Mouse (Mus musculus) layer of hippocampus, postnatal 10 days (tissue): ENCODE results near the gene Car14. TPM values are rescaled to one million over a fixed set of nuclear protein-coding genes. Genes with fewer than 3 reads are reported as not detected.
"Not testable (repeated sequence)": the region's sequence is repeated elsewhere in the genome, so short reads cannot be mapped to it uniquely, and the experiment has no call there.

ENCODE experiments used
- DNase-seq, 2 experiments: peaks; one replicate each; pipeline ENCODE4 v3.0.0; 2021; ENCODE audit warnings: low spot score in 2 of 2
- long read RNA-seq: library from polyadenylated mRNA; stranded (forward); transcript quantifications from one replicate; pipeline ENCODE4 v2.0.0, GENCODE M21; 2023
- total RNA-seq, 2 experiments: library from RNA; stranded (reverse); gene quantifications; 2 replicates each; pipeline ENCODE4 v1.2.3; 2021

The Car14 gene
- total RNA-seq, result 1 to 10 TPM; 2.5 to 4.4 TPM
- long read RNA-seq, partial matches to known transcripts, result 0 of 8 reads
- long read RNA-seq, other reads (novel, unspliced or antisense), result 6 of 8 reads

DNA sequence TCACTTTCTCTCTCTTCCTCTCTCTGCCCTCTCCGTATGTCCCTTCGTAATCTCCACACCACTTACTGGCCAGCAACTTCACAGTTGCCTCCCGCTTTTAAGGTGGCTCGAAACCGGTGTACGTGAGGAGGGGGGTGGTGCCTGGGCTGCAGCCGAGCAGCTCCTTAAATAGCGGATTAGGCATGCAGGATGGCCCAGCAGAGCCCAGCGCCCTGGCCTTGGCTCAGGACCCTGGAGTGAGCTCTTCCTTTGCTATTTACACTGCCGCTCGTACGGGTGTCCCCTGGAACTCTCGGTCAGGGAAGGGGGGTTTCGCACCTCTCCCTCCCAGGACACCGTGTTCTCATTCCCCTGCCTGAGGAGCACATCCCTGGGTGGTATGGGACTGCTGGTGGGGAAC lies at the start of gene Car14:
TSS of gene Car14 (minus strand) at position 124 of the 400 bp plus-strand sequence.
- DNase-seq, result no peak

DNA sequence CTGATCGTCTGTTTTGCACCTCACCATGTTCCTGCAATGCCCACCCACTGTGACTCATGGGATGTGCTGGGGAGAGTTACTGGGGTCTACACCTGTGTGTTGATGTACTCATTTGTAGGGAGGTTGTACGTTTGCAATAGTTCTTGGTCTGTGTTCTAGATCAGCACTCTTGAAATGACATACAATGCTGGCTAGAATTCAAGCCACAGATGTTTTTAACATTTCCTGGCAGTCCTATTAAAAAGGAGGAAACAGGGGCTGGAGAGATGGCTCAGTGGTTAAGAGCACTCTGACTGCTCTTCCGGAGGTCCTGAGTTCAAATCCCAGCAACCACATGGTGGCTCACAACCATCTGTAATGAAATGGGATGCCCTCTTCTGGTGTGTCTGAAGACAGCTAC lies 49.0 kb upstream of the Car14 start:
- DNase-seq, result no peak

DNA sequence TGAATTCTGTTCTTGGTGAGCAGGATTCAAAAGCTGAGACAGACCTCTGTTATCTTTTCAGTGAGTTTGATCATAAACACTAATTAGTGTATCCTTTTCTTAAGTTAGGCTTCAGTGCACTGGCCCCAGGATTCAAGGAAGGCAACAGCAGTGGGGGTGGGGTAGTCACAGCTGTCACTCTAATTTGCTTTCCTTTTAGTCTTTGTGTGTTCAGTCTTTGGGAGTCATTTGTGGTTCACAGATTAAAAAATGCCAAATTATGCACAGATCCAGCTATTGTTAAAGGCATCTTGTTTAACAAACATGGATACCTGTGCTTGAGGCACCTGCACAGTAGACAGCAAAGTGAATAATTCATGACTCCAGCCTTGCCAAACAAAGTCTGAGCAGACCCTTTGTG lies 48.5 kb upstream of the Car14 start:
- no peak for DNase-seq

DNA sequence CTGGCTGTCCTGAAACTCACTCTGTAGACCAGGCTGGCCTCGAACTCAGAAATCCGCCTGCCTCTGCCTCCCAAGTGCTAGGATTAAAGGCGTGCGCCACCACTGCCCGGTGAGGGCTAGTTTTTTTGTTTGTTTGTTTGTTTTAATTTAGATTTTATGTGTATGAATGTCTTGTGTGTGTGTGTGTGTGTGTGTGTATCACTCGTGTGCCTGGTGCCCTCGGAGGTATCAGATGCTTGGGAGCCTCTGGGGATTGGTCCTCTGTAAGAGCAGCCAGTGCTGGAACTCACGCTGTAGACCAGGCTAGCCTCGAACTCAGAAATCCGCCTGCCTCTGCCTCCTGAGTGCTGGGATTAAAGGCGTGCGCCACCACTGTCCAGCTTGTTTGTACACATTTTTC lies 47.1 kb upstream of the Car14 start:
- DNase-seq, result not testable (repeated sequence)

DNA sequence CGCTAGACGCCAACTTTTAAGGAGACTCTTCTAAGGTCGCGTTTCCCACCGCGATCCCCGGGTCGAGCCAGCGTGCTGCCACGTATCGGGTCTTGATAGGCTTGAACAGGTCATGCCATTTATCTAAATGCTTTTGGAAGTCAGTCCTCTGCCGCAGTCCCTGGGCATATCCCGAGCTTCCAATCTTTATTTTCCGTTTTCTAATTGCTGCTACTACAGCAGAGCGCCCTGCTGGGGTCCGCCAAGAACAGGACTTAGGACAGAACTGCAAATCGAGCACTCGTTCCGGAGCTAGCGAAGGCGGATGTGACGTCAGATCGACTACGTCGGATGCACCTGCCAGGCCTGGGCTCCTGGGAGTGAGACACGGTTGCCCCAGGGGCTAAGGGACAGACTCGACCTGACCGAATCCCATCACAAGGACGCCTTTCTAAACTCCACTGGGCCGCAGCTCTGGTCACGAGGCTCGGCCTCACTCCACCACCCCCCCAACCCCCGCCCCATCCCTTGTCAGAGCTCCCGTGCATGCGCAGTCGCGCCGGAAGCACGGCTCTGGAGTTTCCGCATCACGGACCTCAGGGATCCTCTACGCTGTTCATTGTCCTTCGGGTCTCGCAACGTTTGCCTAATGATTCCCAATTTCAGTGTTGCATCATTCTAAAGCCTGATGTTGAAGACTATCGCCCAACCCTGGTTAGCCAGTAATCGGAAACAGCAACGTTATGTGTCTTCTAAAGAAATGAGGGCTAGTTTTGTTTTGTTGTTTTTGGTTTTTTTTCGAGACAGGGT lies 46.5 kb upstream of the Car14 start:
- DNase-seq, result peak; percentile 90

DNA sequence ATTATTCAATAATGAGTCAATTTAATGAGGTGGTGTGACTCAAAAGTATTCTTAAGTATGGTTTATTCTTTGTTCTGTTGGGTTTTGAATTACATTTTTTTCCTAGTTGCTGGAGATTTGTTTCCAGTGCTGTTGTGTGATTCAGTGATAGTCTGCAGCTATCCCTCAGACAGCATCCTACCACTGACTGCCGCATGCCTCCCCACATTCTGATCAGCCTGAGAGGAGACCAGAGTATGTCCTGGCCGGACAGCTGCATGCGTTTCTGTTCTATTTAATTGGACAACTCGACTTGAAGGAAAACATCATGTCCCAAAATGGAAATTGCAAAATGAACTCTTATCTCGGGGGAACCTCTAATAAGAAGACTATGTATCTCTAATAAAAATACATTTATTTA lies 43.8 kb upstream of the Car14 start:
- no peak for DNase-seq

DNA sequence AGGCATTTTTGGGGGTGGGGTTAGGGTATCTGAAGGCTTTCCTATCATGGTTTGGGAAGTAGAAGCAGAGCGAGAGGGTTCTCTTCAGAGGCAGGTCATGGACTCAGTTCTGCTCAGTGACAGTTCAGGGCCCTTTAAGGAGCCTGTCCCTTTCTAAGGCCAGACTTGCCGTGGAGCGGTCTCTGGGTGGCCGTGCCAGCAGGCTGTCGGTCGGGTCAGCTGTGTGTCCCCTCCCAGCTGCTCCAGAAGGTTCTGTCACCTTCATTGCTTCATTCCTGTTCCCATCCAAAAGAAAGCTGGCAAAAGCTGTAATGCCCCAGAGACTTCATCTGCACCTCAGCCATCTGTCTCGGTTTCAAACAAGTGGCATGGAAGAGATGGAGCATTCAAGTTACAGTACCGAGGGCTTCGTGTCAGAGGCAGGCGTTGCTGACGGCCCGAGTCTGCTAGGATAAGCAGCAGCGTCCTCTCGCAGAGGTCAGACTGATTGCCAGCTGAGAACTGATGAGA lies 41.3 kb upstream of the Car14 start:
- DNase-seq, result no peak

DNA sequence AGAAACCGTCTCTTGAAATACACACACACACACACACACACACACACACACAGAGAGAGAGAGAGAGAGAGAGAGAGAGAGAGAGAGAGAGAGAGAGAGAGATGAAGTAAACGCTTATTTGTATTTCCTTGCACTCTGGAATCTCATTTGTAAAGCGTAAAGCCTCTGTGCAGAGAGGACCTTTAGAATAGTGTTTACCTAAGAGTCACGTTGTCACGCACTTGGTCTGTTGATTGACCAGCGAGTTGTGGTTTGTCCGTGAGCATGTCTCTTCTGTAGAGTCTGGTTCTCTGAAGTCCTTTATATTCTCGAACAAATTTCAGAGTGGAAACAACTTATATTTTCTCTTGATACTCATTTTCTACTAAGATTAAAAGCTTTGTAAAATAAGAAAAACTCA lies 40.3 kb upstream of the Car14 start:
- no peak for DNase-seq

DNA sequence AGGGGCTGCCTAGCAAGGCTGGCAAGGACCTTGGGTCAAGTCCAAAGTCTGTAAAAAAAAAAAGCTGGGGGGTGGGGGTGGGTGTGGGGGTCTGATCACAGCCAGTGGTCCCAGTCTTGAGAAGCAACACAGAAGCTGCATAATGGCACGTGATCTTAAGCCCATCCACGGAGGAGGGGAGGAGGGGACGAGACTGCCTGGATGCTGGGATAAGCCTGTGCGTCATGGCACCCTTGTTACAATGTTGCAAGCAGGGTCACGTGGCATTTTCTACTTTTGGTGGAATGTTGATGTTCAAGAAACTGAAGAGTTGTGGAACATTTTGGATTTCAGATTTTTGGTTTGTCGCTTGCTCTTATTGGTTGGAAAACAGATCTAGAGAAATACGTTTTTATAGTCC lies 38.7 kb upstream of the Car14 start:
- DNase-seq, result no peak

DNA sequence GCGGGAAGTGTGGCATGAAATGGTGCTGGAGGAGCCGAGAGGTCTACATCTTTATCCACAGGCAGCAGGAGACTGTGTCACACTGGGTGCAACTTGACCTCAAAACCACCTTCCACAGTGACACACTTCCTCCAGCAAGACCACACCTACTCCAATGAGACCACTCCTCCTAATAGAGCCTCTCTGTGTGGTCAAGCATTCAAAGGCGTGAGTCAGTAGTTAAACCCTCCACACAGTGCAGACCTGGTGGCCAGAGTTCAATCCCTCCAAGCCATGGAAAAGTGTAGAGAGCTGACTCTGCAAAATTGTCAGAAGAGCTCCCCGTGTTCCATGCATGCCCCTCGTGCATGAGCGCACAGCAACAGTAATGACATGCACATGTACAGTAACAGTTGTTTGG lies 38.3 kb upstream of the Car14 start:
- no peak for DNase-seq

DNA sequence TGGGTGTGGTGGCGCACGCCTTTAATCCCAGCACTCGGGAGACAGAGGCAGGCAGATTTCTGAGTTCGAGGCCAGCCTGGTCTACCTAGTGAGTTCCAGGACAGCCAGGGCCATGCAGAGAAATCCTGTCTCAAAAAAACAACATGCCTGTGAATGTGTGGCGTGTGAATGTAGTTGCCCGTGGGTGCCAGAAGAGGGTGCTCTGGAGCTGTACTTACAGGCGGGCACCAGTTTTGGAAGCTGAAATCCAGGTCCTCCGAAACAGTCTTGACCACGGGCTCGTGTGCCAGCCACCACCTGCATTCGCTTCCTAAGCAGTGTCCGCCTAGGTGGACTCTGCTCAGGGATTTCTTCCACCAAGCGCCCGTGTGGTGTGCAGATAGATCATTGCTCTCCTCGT lies 34.3 kb upstream of the Car14 start:
- no peak for DNase-seq

DNA sequence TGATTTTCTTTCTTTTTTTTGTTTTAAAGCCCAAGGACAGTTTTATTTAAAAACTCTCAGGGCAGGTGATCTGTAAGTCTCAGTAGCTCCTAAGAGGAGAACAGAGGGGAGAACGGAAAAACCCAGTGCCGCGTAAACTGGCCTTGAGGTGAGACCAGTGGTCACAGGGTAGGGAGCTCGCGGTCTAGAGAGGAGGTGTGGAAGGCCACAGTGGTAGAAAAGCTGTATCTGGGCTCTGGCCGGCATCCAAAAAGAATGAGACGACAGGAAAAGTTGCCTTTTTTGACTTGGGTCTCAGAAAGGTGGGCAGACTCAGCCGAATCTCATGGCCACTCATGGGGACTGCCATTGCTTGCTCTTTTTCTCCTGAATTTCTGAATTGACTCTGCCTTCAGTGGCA lies 33.7 kb upstream of the Car14 start:
- no peak for DNase-seq

DNA sequence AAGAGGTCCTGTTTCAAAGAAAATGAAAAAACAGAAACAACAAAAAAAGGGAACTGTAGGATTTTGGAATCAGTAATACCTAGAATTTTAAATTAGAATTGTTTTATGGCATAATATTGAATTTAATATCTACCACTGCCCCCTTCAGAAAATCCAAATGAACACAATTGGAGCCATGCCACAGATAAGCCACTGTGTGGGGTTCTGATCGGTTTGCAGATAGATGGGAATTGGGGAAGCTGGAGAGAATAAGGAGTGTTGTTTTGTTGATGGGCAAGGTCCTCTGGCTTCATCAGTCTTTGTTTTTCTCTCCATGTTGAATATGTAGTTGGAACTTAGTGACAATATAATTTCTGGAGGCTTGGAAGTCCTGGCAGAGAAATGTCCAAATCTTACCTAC lies 30.0 kb upstream of the Car14 start:
- DNase-seq, result no peak

DNA sequence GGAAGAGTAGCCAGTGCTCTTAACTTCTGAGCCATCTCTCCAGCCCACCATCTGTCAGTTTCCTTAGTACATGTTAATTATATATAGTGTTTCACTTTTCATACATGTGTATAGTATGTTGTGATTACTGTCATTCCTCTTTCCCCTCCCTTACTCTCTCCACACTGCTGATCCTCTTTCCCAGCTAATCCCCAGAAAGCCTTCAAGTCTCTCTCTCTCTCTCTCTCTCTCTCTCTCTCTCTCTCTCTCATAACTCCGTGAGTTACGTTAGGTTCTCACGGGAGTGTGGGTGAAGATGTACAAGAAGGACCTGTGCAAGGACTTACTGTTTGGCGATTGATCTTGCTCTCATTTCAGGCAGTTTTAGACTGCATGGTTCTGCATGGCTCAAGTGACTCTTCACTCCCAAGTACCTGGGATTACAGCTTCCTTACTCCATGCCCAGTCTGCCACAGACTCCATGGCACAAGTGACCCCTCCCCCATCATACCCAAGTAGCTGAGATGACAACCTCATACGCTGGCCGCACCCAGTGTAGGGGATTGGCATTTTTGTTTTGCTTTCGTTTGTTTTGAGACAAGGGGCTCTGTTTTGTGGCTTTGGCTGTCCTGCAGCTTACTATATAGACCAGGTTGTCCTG lies 28.7 kb upstream of the Car14 start:
- no peak for DNase-seq

DNA sequence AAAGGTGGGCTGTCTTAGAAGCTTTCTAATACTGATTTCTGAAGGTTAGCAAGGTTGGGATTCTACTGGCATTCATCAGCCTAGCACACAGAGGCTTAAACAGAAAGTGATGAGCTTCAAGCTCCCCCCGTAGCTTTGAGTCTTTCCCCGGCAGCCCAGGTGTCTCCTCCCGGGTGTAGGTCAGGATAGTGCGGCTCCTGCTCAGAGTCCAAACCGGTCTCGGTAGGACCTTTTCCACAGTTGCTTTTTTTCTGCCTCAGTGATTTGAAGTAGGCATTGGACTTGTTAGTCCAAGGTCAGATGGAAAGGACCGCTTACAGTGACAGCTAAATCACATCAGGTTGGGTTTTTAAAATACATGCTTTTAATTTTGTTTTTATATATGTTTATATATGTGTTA lies 28.1 kb upstream of the Car14 start:
- no peak for DNase-seq

DNA sequence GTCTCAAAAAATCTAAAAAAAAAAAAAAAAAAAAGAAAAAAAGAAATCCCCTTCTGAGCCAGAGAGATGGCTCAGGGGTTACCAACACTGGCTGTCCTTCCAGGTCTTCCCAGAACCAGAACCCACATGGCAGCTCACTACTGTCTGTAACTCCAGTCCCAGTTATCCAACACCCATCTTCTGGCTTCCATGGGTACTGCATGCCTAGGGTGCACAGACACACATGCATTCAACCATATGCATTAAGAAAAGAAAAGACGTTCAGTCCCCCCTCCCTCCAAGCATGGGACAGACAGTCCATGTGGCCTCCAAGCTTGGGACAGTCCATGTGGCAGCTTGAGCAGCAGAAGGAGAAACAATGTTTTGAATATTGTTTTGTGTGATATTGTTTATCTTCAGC lies 27.7 kb upstream of the Car14 start:
- no peak for DNase-seq

DNA sequence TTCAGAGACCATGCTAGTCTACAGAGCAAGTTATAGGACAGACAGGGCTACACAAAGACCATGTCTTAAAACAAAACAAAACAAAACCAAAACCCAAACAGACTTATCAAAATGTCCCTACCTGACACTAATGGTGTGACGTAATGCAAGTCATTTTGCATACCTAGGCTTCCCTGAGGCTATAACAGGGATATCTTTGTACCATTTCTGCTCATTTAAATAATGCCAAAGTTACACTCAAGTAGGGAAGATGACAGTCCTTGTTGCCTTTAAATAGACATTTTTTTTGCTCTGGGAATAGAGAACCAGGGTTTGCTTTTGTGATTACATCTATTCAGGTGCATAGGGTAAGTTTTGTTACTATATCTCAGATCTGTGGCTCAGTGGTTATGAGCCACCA lies 27.0 kb upstream of the Car14 start:
- no peak for DNase-seq

DNA sequence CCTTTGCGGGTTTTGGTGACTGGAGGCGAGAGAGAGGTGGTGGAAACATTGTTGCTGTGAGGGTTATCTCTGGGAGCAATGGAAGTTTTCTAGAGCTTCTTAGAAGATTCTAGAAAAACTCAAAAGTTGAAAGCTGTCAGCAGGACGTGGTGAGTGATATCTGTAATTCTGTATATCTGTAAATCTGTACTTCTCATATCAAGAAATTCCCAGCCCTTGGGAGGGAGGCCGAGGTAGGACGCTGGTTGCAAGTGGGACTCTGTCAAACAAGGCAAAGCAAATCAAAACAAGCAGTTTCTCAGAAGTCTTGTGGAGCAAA lies 25.9 kb upstream of the Car14 start:
- DNase-seq, result no peak

DNA sequence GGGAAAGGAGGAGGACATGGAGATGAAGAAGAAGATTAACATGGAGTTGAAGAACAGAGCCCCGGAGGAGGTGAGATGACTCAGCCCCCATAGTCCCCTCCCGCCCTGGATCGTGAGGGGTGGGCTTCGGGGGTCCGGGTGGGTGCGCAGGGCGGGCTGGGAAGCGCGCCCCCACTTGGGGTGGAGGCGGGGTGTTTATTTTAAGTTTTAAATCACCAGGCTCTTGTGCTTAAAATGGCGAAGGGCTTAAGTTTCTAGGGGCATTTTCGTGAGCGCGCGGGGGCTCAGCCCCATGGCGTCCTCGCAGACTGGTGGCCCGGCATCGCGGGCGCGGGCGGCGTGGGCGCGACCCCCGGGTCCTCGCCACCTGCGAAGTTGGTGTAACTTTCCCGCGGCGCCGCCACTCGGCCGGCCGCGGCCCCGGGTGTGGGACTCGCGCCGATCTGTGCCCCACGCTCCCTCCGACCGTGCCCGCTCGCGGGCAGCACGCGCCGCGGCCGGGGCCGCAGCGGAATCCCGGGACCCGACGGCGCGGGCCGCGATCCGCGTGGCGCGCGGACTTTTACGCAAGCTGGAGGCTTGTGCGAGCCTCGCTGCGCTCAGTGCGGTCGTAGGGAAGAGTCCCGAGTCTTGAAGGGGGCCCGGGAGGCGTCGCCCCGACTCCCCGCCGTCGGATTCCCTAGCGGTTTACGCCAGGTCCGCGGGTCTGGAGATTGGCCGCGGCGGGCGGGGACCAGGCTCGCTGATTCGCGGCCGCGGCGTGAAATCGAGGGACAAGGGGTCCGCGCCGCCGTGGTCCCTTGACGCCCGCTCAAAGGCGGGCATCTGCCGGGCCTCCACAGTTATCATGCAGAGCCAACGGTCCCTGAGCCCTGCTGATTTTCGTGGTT lies 25.3 kb upstream of the Car14 start:
- peak; percentile 38 to 49 for DNase-seq

DNA sequence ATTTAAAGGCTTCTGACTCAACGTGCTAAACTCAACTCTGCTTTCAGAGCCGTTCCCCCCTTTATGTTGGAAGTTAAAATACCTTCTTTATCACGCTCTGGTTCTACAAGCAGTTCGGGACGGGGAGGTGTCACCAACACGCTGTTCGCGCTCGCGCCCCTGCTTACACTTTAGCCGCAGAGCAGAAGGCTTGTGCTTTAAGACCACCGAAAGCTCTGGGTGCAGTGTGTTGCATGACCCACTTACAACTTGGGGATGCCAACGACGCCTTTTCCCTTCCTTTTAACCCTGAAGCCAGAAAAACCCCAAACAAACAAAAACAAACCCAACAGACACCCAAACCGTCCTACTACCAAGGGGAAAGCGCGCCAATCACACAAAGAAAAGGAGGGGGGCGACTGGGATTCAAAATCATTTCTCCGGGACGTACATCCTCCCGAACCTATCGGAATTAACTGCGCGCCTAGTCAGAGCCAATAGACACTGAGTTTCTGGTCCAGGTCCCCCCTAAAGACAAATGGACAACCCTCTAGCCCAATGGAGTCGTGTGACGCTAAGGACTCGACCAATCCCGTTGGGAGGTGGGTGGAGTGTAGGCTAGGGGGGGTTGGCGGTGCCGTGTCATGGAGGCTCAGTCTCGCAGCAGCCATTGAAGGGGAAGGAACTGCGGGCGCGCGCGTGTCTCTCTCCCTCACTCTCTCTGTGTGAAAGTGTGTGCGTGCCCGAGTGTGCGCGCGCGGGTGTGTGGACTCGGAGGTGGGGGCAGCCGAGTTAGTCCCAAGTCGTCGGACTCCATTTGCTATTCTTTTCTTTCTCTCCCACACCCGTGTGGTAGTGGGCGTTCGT lies 24.4 kb upstream of the Car14 start, which contains the start of gene Anp32e:
TSS of gene Anp32e (plus strand) at position 589 of the 846 bp plus-strand sequence.
- DNase-seq, result peak; percentile 97

DNA sequence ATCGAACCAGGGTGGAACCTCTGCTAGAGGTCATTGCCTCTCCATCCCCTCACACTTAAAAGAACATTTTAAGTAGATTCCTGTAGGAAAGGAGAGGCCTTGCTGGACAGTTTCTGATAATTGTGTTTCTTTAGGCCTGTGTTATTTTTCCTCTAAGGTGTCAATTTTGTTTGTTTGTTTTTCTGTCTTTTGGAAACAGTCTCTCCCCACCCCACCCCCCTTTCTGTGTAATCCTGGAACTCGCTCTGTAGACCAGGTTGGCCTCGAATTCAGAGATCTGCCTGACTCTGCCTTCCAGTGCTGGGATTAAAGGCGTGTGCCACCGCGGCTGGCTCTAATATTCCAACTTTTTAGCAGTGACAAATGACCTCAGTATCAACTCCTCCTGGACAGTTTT lies 23.8 kb upstream of the Car14 start:
- no peak for DNase-seq
